Mouse (Mus musculus): ENCODE data around the gene Hmga2.

GRCm38 (mm10) chr10:120371215-120371614 is 105.1 kb downstream of the Hmga2 start:
- no peak for TF ChIP-seq CTCF (IDR thresholded peaks at IDR 0.05; ENCODE audit: low read depth, low read length)
- no peak for TF ChIP-seq POLR2A (IDR thresholded peaks at IDR 0.05; ENCODE audit: borderline replicate concordance, low read depth, low read length)
